Mouse (Mus musculus) small intestine, adult 2 months (tissue): ENCODE results near the gene Mettl9.

Source experiments
- CTCF ChIP-seq: fragments of 200-500 bp; IDR thresholded peaks from 2 replicates; pipeline ENCODE4 v1.5.1; 2012; ENCODE audit warnings: low read depth, mild to moderate bottlenecking, control low read depth, inconsistent platforms, low read length, moderate library complexity, mixed read lengths; ENCODE audit not compliant: insufficient replicate concordance, insufficient read length; ENCODE audit errors: extremely low read depth
- POLR2A ChIP-seq: fragments of 200-500 bp; IDR thresholded peaks from 2 replicates; pipeline ENCODE4 v1.6.1; 2012; ENCODE audit warnings: low read depth, mild to moderate bottlenecking, control low read depth, inconsistent platforms, low read length, moderate library complexity

DNA sequence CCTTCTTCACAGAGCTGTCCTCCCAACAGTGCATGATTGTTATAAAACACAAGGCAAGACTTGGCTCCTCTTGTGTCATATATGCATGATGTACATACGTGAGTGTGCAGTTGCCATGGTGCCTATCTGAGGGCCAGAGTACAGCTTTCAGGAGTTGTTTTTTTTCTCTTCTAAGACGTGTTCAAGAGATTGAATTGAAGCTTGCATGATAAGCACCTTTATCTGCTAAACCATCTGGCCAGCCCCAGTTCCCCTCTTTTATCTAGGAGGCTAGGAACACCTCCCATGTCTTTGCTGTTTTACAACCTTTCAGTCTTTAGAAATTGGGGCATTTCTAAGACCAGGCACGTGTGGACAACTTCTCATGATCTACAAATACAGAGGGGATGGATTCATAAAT, 77.5 kb downstream of the Mettl9 start:
- no peak for TF ChIP-seq POLR2A
- TF ChIP-seq CTCF, result no peak
